Mouse (Mus musculus): Measurements from ENCODE around the gene Disp2.

DNA sequence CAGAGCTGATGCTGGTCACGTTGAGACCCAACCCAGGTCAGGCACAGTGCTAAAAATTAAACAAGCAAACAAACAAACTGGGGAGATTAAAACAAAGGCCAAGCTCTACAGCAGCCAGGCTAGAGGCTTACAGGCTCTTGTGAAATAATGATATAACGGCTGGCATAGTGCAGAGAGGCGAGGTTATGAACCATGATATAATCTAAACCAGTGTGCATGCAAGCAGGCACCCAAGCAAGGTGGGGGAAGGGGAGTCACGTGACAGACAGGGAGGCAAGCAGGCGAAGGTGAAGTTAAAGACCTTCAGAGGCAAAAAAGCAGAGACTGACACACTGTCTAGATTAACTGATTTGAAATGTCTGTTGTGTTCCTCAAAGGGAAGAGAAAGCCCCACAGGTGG is 3.6 kb downstream of the Disp2 start:
- no peak for TF ChIP-seq CTCF (IDR thresholded peaks at IDR 0.05; ENCODE audit: insufficient read depth, low read length)
- no peak for TF ChIP-seq POLR2A (IDR thresholded peaks at IDR 0.05; ENCODE audit: borderline replicate concordance, extremely low read depth, low read depth, low read length)

All from lung, adult 2 months (tissue).